Mouse (Mus musculus) kidney, postnatal 10 days (tissue): ENCODE results near the gene Ubac1.

Experiments used
- DNase-seq: peaks from one replicate; pipeline ENCODE4 v3.0.0; 2021; ENCODE audit warnings: mixed read lengths

Gene Ubac1

GRCm38 (mm10) chr2:26022626-26023025 lies 1.1 kb upstream of the Ubac1 start:
- DNase-seq, result no peak

GRCm38 (mm10) chr2:26022258-26022565 lies 665 bp upstream of the Ubac1 start:
- DNase-seq, result no peak

DNA sequence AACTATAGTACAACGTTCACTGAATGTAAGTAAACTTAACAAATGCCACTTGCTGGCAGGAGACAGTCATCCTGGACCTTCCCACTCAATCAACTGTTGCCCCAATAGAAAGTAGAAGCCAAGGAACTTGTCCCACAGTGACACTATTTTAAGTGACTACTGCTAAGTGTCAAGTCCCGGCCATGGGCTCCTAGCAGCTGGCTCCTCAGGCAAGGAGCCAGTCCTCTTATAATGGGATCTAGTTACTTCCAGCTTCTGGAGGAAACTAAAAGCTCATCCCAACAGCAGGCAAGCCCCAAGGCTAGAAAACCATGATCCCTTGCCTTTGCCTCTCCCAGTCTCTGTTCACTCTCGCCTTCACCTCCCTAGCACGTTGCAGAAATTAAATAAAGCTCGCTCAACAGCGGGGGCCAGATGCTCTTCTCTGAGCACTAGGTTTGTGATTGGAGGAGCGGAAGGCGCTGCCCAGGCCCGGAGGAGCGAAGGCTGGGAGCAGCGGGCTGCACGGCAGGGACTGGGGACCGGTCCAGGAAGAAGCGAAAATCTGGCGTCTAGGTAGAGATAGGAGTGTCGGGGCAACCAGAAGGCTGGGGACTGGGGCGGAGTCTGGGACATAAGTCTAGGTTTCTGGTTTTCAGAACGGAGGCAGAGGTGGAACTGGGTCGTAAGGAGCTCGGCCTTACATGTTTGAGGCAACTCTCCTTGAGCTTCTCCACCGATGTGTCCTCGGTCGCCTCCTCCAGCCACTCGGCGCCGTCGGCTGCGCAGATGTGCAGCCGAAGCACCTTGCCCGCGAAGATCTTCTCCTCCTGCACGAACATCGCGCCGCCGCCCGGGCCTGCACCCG lies 610 bp downstream of the Ubac1 start:
- DNase-seq, result peak; percentile 66

GRCm38 (mm10) chr2:26019923-26020322 lies 1.6 kb downstream of the Ubac1 start:
- DNase-seq, result no peak

DNA sequence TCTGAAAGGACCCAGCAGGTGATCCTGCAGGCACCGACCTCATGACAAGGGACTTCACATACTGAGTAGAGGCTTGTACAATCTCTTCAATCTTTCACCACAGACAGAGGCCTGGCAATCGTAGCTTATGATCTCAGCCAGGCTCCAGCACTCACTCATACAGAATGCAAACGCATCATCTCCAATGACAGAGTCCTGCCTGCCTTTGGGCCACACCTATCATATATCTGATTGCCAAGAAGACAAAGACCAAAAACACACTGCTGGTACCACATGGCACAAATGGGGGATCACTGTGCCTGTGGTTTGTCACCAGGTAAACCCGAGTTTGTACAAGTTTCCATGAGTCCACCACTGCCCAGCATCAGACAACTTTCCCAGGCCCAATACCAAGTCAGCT lies 4.2 kb downstream of the Ubac1 start:
- no peak for DNase-seq

- DNase-seq, result no peak
Observed at GRCm38 (mm10) chr2:26013674-26014073, 7.9 kb downstream of the Ubac1 start.

DNA sequence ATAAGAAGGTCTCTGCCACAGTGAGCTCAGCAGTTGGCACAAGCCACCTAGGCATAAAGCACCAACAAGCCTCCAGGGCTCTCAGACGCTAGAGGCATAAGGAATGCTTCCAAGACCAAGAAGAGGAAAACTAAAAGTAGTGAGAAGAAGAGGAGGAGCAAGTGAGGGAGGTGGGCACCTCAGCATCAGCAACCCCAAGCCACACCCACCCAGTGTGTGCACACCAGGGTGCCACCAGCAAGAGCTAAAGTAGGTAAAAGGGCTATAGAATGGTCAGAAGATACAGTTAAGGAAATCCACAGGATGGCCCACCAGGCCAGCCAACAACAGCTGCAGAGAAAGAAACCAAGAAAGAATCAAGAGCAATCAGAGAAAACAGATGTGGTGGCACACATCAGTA lies 10.1 kb downstream of the Ubac1 start:
- DNase-seq, result no peak

DNA sequence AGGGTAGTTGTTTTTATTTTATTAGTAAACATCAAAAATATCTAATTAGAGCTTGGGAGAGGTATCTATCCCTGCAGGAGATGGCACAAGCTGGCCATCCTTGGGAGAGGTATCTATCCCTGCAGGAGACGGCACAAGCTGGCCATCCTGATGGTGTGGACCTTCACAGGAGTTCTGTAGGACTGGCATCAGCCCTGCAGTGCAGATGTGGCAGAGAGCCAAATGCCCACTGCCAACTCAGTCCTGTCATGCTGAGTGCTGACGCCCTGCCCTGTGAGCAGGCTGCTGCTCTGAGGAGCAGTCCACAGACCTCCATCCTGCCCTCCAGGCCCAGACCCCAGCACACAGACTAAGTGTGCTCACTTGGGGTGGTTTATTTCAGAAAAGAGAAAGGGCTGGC lies 19.5 kb downstream of the Ubac1 start:
- DNase-seq, result peak; percentile 26

- no peak for DNase-seq
Observed at GRCm38 (mm10) chr2:26001136-26001535, 20.4 kb downstream of the Ubac1 start.

DNA sequence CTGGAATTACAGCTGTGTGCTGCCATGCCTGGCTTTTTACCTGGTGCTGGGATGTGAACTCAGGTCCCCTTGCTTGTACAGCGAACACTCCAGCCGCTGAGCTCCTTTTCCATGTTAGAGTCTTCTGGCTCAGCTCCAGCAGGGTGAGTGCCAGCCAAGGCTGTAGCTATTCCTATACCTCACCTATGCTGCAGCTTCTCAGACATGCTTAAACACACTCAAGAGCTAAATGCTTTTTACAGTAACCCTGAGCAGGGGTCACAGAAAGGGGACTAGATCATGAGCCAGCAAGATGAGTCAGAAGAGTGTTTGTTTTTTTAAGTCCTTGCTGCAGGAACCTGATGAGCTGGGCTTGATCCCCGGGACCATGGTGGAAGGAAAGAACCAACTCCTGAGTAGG lies 23.8 kb downstream of the Ubac1 start:
- DNase-seq, result peak; percentile 25

DNA sequence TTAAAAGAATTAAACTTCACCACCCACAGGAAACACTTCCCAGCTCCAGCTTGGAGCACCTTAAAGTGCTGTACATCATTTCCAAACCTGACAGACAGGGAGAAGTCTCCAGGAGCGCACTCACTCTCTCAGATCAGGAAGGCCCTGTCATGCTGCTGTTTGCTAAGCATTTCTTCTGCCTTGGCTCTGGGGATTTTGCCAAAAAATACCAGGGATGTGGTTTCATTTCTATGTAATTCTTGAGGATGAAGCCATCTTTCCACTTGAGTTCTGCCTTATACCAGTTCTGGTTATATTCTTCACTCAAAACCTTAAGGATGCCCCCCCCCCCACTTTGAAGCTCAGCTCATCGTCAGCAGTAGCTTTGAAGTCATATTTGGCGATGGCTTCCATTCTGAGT lies 26.8 kb downstream of the Ubac1 start:
- no peak for DNase-seq

- no peak for DNase-seq
Observed at GRCm38 (mm10) chr2:25992285-25992684, 29.3 kb downstream of the Ubac1 start.

DNA sequence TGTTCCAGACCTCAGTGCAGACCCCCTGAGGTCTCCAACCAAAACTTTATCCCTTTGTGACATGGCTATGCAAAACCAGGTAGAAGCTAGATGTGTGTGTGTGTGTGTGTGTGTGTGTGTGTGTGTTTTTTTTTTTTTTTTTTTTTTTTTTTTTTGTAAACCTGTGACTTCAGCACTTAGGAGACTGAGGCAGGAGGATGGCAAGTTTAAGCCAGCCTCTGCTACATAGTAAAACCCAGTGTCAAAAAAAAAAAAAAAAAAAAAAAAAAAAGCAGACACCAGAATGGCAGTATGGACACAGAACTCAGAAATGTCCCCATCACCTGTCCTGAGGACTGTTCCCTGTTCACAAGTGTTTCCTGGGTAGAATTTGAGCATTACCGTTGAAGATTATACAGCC lies 31.9 kb downstream of the Ubac1 start:
- no peak for DNase-seq

DNA sequence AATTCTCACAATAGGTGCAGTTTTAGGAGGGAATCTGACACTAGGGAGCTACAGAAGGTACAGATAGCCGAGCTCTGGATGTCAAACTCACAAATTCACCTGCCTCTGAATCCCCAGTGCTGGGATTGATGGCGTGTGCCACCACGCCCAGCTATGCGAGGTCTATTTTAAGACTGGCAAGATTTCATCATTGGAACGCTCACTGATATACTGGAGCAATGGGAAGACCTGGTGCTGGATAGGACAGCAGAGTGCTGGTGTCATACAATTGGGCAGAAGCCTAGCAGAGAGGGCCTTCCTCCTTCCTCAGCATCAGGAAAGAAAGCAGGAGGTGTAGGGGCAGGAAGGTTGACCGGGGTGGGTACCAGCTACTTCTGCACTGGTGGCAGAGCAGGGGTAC lies 33.7 kb downstream of the Ubac1 start:
- DNase-seq, result no peak

GRCm38 (mm10) chr2:25986601-25987000 lies 34.9 kb downstream of the Ubac1 start:
- no peak for DNase-seq

DNA sequence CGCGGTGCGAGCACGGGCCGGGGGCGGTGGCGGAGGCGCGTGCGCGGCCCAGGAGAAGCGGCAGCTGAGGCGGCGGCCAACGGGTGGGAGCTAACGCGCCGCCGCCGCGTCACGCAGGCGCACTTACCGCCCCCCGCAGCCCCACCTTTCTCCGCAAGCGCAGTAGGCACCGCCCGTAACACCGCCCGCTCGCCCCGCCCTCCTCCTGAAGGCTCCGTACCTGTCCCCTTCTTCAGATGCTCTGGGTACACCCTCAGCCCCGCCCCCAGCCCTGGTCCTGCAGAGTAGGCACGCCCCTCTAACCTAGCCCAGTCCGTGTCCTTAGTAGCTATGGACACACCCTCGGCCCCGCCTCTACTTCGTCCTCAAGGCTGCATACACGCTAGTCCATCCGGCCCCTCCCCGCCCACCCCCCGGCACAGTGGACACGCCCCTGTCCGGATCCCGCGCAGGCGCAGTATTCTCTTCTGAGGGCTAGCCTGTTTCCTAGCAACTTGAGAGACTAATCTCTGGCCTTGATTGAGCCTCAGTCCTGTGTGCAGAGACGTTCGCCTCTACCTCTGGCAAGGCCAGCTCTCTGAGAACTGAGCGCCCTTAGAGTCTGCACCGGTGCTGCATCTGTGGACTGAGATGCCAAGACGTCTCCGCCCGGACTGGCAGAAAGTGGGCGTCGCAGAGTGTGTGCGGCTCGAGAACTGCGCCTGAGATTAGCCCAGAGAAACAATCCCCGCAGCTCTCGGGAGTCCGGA lies 38.2 kb downstream of the Ubac1 start, which contains the start of gene Camsap1:
Camsap1 (minus strand) TSS at position 124 of the 749 bp plus-strand sequence.
- peak; percentile 100 for DNase-seq

- DNase-seq, result no peak
Observed at GRCm38 (mm10) chr2:25982426-25983091, 39.0 kb downstream of the Ubac1 start.

DNA sequence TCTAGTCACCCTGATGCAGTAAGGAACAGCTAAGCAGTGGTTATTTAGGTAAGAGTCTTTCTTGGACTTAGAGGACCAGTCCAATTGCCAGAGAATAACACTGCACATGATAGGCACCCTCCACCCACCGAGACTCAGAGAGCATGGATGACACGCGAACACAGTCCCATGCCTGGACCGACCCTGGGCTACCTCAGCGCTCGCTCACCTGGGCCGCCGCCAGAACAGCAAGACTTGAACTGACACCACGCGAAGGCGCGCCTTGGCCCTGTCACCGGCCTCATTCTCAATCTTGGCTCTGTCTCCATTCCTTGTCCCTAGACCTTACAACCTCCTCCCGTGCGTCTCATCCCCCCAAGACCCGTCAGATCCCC lies 39.5 kb downstream of the Ubac1 start:
- peak; percentile 67 for DNase-seq

DNA sequence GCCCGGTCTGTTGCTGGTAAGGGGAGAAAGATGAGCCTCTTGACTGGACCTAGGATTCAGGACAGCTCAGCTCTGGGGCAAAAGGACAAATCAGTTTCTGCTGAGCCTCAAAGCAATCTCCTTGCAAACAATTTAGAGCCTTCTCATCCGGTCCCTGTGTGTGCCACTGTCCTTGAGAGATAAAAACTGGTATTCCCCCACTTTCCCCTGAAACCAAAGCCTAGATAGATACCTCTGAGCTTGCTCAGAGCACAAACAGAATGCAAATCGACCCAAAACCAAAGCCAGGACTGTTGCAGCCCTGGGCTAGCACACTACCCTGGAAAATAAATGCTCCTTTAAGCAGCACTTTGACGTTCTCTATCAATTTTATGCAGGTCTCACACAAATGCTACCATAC lies 42.5 kb downstream of the Ubac1 start:
- no peak for DNase-seq

DNA sequence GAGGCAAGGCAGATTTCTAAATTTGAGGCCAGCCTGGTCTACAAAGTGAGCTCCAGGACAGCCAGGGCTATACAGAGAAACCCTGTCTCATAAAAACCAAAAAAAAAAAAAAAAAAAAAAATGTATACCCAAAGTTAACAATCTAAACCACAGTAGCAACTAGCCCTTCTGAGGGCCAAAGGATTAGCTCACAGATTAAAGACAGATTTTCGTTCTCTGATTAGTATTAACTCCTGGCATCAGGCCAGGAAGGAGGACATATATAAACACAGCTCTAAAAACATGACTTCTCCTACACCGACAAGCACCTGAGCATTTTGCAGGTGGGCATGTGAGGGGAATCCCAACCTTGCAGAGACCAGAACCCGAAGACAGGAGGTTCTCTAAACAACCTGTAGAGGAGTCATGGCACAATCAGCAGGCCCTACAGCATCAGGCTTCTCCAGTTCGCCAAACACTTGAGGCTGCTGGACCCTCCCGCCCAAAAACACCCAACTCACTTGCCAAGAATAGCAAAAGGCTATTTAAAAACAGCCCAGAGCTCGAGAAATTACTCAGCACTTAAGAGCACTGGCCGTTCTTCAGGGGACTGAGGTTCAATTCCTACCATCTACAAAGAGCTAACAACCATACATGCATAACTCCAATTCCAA lies 43.8 kb downstream of the Ubac1 start:
- no peak for DNase-seq

DNA sequence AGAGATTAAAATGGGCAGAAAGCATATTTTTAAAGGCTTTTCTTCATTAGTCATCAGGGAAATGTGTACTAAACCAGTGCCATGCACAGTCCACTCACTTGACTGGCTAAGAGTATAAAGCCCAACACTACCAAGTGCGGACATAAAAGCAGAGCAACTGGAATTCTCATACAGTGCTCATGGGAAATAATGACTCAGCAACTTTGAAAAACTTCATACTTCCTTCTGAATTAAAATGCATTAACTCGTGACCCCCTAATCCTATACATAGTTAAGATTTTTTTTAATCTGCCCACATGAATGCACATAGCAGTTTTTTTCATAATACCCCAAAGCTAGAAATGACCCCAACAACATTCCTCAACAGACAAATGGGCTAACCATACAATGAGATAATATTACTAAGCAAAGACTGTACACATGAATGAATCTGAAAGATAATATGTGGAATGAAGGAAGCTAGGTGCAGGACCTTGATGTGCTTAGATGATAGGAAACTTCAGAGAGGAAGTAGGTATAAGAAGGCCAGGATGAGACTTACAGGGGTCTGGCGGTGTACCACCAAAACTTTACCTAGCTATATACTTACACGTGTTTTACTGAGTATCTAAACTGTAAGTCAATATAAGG lies 46.3 kb downstream of the Ubac1 start:
- DNase-seq, result no peak

- DNase-seq, result peak; percentile 34
Observed at GRCm38 (mm10) chr2:25970426-25970825, 51.1 kb downstream of the Ubac1 start.

DNA sequence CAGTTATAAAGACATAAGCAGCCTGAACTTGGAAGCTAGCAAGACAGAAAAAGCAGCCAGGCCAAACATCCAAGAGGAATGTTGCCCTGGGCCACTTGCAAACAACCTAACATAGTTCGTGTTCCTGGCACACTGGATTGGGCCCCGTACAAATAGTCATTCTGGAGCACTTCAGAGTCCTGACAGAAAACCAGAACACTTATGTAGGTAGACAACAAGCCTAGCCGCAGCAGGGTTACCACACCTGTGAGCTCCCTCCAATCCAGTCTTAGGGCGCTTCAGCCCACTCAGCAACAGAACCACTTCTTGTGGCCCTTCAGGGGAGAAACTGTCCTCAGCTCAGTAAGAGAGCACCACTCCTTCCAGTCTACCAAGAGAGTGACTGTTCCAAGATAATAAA lies 52.2 kb downstream of the Ubac1 start:
- no peak for DNase-seq
